Mouse (Mus musculus) lung, embryonic 16.5 days (tissue): ENCODE measurements around the gene Polr2a. TPM values are rescaled to one million over a fixed set of nuclear protein-coding genes. Genes with fewer than 3 reads are reported as not detected.

ENCODE experiments used
- ATAC-seq: fragments of 200-750 bp; cut with Nextera tagmentation; 2 replicates; pipeline ENCODE4 v1.8.0; 2017; ENCODE audit warnings: low read depth, mild to moderate bottlenecking, moderate library complexity
- H3K27ac ChIP-seq: fragments of 300-500 bp; sonication (generic); 2 replicates; pipeline ENCODE4 v1.5.1; 2014; ENCODE audit warnings: mild to moderate bottlenecking, control low read depth, low read length
- H3K27me3 ChIP-seq: fragments of 300-500 bp; sonication (generic); 2 replicates; pipeline ENCODE4 v1.6.1; 2014; ENCODE audit warnings: low read depth, low read length, mixed read lengths; ENCODE audit not compliant: control insufficient read depth, insufficient read depth
- H3K36me3 ChIP-seq: fragments of 300-500 bp; sonication (generic); 2 replicates; pipeline ENCODE4 v1.6.1; 2014; ENCODE audit warnings: low read length; ENCODE audit not compliant: control insufficient read depth, insufficient read depth
- H3K4me1 ChIP-seq: fragments of 300-500 bp; sonication (generic); replicated peaks from 2 replicates; pipeline ENCODE4 v1.6.1; 2014; ENCODE audit warnings: low read length, mixed read lengths; ENCODE audit not compliant: control insufficient read depth, insufficient read depth
- H3K4me2 ChIP-seq: fragments of 300-500 bp; sonication (generic); 2 replicates; pipeline ENCODE4 v1.6.1; 2014; ENCODE audit warnings: low read depth, low read length, control low read depth
- H3K4me3 ChIP-seq: fragments of 300-500 bp; sonication (generic); 2 replicates; pipeline ENCODE4 v1.5.1; 2014; ENCODE audit warnings: mild to moderate bottlenecking, low read length, control low read depth
- H3K9ac ChIP-seq: fragments of 300-500 bp; sonication (generic); 2 replicates; pipeline ENCODE4 v1.6.1; 2014; ENCODE audit warnings: low read length, control low read depth
- H3K9me3 ChIP-seq: fragments of 300-500 bp; sonication (generic); 2 replicates; pipeline ENCODE4 v1.6.1; 2016; ENCODE audit warnings: low read length; ENCODE audit not compliant: control insufficient read depth
- WGBS: fragments of 180-500 bp; shearing (Covaris S2); extraction: QIAGEN DNeasy Blood & Tissue Kit; methylation state at CpG from one replicate; pipeline ENCODE4 v1.1.7; 2014; 5-methylcytosine and 5-hydroxymethylcytosine counted together
- polyA plus RNA-seq: library from polyadenylated mRNA; unstranded; fragments of >200 nt; fragmentation: Nextera tagmentation; extraction: Ambion mirVana; gene quantifications from 2 replicates; pipeline ENCODE4 v1.2.1, GENCODE M21; 2015

Polr2a gene
- polyA plus RNA-seq, 1 experiment from 2014 or later: 25.3 TPM

DNA sequence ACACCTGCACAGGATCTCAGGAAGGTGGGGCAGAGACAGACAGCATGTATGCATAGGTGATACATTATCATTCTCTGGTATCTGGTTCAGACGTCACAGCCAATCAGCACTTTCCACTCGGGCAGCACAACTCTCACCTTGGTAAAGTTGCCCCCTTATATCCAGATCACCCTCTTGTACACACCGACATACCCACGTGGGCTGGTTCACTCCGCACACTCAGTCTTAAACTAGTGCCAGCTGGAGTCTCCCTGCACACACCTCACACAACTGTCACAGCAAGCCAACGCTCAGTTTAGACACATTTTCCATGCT is 63.4 kb downstream of the Polr2a start:
- Histone ChIP-seq H3K27ac (peak overlapping the region; percentile 89), H3K36me3 (no peaks in the 10 kb centered on the region), H3K9ac (peak overlapping the region; percentile 92), H3K27me3 (no peaks in the 10 kb centered on the region), H3K9me3 (no peaks in the 10 kb centered on the region), H3K4me3 (peak overlapping the region; percentile 67), H3K4me2 (peak overlapping the region; percentile 95), H3K4me1 (peaks cover 12% of the 10 kb centered on the region; the same call in 1 of the 2 replicates)
- WGBS: 21% methylated on average over 6 of the region's 6 CpGs
- ATAC-seq: peak; percentile 29

DNA sequence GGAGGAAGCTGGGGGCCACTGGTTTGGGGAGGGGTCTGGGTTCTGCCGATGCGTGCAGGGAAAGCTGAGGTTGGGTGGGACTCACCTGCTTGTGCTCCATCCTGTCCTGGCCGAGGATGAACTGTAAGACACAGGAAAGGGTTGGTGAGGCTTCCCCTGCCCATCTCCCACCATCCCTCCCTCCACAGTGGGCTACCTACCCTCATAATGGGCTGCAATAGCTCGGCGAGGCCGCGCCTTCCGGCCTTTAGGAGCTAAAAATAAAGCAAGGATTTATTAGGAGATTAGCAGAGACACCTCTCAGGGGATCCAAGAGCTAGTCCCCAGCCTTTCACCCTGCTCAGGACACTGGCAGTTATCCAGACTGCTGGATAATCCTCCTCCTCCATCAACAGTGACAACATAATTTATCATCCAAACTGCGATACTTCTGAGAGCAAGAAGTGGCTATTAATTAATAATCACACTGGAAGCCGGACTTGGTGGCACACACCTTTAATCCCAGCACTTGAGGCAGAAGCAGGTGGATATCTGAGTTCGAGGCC is 64.9 kb downstream of the Polr2a start:
- Histone ChIP-seq H3K27me3 (no peaks in the 10 kb centered on the region), H3K4me2 (no peak overlapping the region), H3K4me1 (peaks cover 12% of the 10 kb centered on the region; the same call in 1 of the 2 replicates), H3K36me3 (no peaks in the 10 kb centered on the region), H3K9me3 (no peaks in the 10 kb centered on the region), H3K4me3 (no peak overlapping the region), H3K27ac (no peak overlapping the region), H3K9ac (no peak overlapping the region)
- 55% methylated on average over 11 of the region's 11 CpGs for WGBS
- ATAC-seq: no peak

DNA sequence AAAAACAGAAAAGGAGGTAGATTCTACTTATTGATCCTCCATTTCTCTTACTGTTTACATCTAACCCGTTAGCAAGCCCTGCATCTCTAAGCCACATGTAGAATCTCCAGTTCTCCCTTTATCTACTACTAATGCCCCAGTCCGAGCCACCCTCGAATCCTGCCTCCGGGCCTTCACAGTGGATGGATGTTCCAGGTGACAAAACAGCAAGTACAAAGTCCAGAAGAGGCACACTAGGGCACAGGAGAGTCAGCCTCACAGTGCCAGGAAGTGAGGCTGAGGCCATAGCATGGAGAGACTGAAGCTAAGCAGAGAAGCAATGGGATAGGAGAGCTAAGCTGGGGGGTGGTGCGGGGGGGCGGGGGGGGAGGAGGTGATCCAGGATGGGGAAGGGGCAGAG is 65.6 kb downstream of the Polr2a start:
- Histone ChIP-seq H3K9me3 (no peaks in the 10 kb centered on the region), H3K4me1 (peaks cover 12% of the 10 kb centered on the region; the same call in 1 of the 2 replicates), H3K9ac (no peak overlapping the region), H3K4me3 (no peak overlapping the region), H3K27ac (no peak overlapping the region), H3K36me3 (no peaks in the 10 kb centered on the region), H3K4me2 (no peak overlapping the region), H3K27me3 (no peaks in the 10 kb centered on the region)
- ATAC-seq: no peak
- 71% methylated on average over 6 of the region's 6 CpGs for WGBS

DNA sequence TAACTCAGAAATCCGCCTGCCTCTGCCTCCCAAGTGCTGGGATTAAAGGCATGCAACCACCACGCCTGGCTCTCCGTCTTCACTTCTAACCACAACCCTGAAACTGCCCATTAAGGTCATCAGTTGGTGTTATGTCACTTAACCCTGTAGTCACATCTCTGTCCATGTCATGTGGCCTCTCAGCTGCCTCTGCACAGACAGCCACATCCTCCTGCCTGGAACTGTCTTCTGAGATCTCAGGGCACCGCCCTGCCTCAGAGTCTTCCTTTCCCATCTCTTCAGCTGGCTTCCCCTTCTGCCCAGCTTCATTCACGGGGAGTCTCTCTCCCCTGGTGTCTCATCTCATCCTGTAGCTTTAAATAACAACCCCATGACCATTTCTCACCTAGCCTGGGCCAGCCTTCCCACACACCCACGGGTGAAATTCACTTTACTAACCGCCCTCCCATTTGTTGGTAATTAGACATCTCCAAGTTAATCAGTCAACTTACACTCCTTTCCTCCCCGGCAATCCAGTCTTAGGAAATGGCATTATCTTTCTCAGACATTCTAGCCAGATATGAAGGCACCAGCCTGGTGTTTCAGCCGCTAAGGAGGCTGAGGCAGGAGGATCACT is 66.1 kb downstream of the Polr2a start:
- Histone ChIP-seq H3K36me3 (no peaks in the 10 kb centered on the region), H3K4me3 (no peak overlapping the region), H3K9ac (no peak overlapping the region), H3K4me2 (no peak overlapping the region), H3K9me3 (no peaks in the 10 kb centered on the region), H3K27me3 (no peaks in the 10 kb centered on the region), H3K4me1 (peaks cover 12% of the 10 kb centered on the region; the same call in 1 of the 2 replicates), H3K27ac (no peak overlapping the region)
- 64% methylated on average over 9 of the region's 9 CpGs for WGBS
- ATAC-seq: no peak

DNA sequence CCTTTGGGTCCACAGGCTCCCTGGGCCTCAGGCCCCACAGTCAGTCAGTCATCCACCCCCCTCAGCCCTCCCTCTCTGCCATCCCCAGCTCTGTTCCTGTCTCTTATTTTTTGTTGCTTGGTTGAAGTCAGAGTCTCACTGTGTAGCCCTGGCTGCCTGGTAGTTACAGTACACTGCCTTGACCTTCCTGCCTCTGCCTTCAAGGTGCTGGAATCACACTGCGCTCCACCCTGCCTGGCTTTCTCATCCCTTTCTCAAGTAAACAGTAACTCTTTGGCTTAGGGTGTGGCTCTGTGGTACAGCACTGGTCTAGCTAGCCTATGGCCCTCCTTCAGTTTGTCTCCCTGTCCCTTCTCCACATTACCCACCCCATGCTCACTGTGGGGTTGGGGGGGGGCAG is 68.5 kb downstream of the Polr2a start:
- Histone ChIP-seq H3K36me3 (no peaks in the 10 kb centered on the region), H3K27ac (no peak overlapping the region), H3K9ac (no peak overlapping the region), H3K4me1 (peaks cover 22% of the 10 kb centered on the region), H3K9me3 (no peaks in the 10 kb centered on the region), H3K4me2 (no peak overlapping the region), H3K4me3 (no peak overlapping the region), H3K27me3 (no peaks in the 10 kb centered on the region)
- no peak for ATAC-seq
- 84% methylated on average over 1 of the region's 1 CpGs for WGBS

DNA sequence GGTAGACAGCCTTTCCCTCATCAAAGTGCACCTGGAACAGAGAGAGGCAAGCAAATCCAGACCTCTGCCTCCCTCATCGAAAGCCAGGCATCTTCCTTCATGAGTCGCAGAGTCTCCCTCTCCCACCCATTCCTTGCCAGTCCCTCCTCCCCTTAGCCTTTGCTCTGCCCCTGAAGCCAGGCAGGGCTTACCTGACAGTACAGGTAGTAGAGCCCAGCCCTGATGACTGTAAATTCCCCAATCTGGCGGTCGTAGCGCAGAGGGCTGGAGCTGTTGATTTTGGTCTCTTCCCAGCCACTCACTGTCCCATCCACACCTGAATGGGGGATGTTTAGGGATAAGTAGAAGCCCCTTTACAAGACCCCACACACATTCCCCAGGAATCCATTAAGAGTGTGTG is 71.4 kb downstream of the Polr2a start:
- Histone ChIP-seq H3K27ac (peak overlapping the region; percentile 95; the same call in 1 of the 2 replicates), H3K36me3 (no peaks in the 10 kb centered on the region), H3K9me3 (no peaks in the 10 kb centered on the region), H3K4me3 (no peak overlapping the region), H3K4me2 (no peak overlapping the region), H3K9ac (peak overlapping the region; percentile 50), H3K4me1 (peaks cover 33% of the 10 kb centered on the region), H3K27me3 (no peaks in the 10 kb centered on the region)
- no peak for ATAC-seq
- 58% methylated on average over 5 of the region's 5 CpGs for WGBS

DNA sequence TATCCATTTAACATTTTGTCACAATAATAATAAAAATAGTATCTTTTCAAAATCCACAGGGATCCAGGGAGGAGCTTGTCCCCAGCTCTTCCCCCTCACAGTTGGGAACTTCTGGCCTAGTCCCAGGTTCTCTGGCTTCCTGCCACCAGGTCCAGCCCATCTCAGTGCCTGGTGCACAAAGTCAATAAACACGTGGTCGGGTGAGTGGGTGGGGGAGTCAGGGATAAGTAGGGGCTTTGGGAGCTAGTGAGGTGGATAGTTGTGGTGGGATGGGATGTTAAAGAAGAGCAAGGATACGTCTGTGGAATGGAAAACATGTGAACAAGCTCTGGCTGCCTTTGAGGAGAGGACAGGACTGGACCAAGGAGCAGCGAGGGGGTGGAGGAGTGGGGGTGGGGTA is 72.1 kb downstream of the Polr2a start:
- no peaks in the 10 kb centered on the region for H3K27me3 ChIP-seq
- WGBS: 4% methylated on average over 4 of the region's 4 CpGs
- no peaks in the 10 kb centered on the region for H3K9me3 ChIP-seq
- H3K36me3 ChIP-seq: no peaks in the 10 kb centered on the region
- H3K9ac ChIP-seq: peak overlapping the region; percentile 50
- H3K4me2 ChIP-seq: peak overlapping the region; percentile 24
- 0 out of 2 replicates have a peak, but pooled peaks have one; percentile 18 for ATAC-seq
- 0 out of 2 replicates have a peak overlapping the region, but pooled peaks have one; percentile 2 for H3K4me3 ChIP-seq
- peaks cover 33% of the 10 kb centered on the region for H3K4me1 ChIP-seq
- H3K27ac ChIP-seq: peak overlapping the region; percentile 95

DNA sequence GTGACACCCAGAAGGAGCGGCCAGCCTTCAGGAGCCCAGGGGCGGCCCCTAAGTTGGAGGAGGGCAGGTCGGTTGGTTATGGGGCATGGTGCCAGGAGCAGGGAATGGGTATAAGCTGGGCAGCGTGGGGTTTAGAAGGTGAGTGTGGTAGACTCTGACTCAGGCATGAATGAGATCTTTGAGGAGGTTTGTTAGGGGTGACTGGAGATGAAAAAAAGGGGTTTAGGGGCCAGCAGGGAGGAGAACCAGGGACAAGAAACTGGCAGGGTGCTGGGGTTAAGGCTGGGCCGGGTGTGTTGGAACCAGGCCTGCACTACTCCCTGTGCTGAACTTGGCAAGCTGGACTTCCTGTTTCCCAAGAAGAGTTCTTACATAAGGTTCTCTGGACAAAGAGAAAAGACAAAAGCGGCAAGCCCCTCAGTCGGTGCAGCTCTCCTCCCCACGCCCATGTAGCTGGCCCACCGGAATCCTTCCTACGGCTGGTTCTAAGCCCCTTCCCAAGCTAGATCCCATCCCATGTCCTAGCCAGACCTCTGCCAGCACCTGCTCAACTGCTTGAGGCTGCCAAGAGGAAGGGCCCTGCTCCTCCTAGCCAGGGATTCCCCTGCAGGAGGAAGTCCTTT is 72.8 kb downstream of the Polr2a start, which contains the start of gene Tnfsf13:
Gene Tnfsf13, minus strand, starts transcription at position 259 of the 623 bp plus-strand sequence.
- Histone ChIP-seq H3K27ac (peak within 1 kb of the TSS; percentile 95), H3K9ac (peak within 1 kb of the TSS; percentile 63), H3K4me3 (peak within 1 kb of the TSS; percentile 14; the same call in 1 of the 2 replicates), H3K27me3 (no peaks in the 10 kb centered on the region), H3K4me2 (peak within 1 kb of the TSS; percentile 41), H3K36me3 (no peaks in the 10 kb centered on the region), H3K4me1 (peaks cover 39% of the 10 kb centered on the region), H3K9me3 (no peaks in the 10 kb centered on the region)
- ATAC-seq: peak; percentile 57
- 34% methylated on average over 10 of the region's 10 CpGs for WGBS

DNA sequence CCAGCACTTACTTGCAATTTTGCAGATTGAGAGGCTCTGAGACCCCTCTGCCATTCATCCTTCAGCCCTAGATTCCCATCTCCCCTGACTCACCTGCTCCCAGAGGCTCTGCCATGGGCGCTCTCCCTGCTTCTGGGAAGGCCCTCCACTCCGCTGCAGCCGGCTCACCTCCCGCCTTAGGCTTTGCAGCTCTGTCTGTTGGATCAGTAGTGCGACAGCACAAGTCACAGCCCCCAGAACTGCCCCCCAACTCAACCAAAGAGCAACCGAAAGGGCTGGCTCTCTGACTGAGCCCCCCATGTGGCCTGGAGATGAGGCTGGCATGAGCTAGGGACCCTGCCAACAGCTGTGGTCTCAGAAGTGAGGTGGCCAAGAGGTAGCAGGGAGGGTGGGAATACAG is 73.5 kb downstream of the Polr2a start:
- no peaks in the 10 kb centered on the region for H3K27me3 ChIP-seq
- H3K9me3 ChIP-seq: no peaks in the 10 kb centered on the region
- WGBS: 90% methylated on average over 6 of the region's 6 CpGs
- no peak for ATAC-seq
- no peak overlapping the region for H3K4me3 ChIP-seq
- H3K27ac ChIP-seq: peak overlapping the region; percentile 95
- H3K4me1 ChIP-seq: peaks cover 45% of the 10 kb centered on the region
- H3K36me3 ChIP-seq: no peaks in the 10 kb centered on the region
- H3K9ac ChIP-seq: peak overlapping the region; percentile 50
- H3K4me2 ChIP-seq: no peak overlapping the region
